27 mouse cellular contexts compared by ENCODE assay signal in genomic region chr19:10078392-10078791, GRCm38 (mm10). TPM values are rescaled to one million over a fixed set of nuclear protein-coding genes. Genes with fewer than 3 reads are reported as not detected.
DNase-seq lines count a peak whose midpoint lies in the region; ATAC-seq and TF ChIP-seq lines count a peak whose summit lies in the region.
"Had no signal": no experiment of that assay in that cellular context is flagged by ENCODE, and none has a peak within 500 bp of the region (broad histone marks: within the 10 kb centered on the region; RNA-seq: fewer than 3 reads in every experiment).

No protein-coding gene starts in this region.

- no peak overlapping the region for H3K4me2 ChIP-seq in forebrain, postnatal 0 days (ENCODE audit: low read depth)
- no peak overlapping the region for H3K4me2 ChIP-seq in forebrain, embryonic 12.5 days
- no peak overlapping the region for H3K4me2 ChIP-seq in intestine, embryonic 16.5 days (ENCODE audit: low read depth, low read length)
- H3K4me2 ChIP-seq in intestine, embryonic 15.5 days (replicated peaks), result no peak overlapping the region
- H3K4me2 ChIP-seq: embryonic facial prominence, embryonic 13.5 days; embryonic facial prominence, embryonic 15.5 days; forebrain, embryonic 13.5 days; forebrain, embryonic 15.5 days had no signal

- H3K9me3 ChIP-seq in forebrain, postnatal 0 days (ENCODE audit: low read length), result no peaks in the 10 kb centered on the region
- H3K9me3 ChIP-seq in forebrain, embryonic 12.5 days, result no peaks in the 10 kb centered on the region
- H3K9me3 ChIP-seq in intestine, embryonic 16.5 days (ENCODE audit: control insufficient read depth, low read length), result 0 out of 2 replicates have a peak, but pooled peaks cover 4% of the 10 kb centered on the region
- no peaks in the 10 kb centered on the region for H3K9me3 ChIP-seq in intestine, embryonic 15.5 days
- H3K9me3 ChIP-seq: embryonic facial prominence, embryonic 13.5 days; embryonic facial prominence, embryonic 15.5 days; forebrain, embryonic 13.5 days; forebrain, embryonic 15.5 days; G1E had no signal

- peak; percentile 38; the same call in 1 of the 2 replicates for ATAC-seq in forebrain, postnatal 0 days
- ATAC-seq in forebrain, embryonic 12.5 days (ENCODE audit: low FRiP score), result no peak
- peak; percentile 10; the same call in 1 of the 2 replicates for ATAC-seq in intestine, embryonic 16.5 days
- ATAC-seq in intestine, embryonic 15.5 days, result no peak
- ATAC-seq: activated CD4-positive, CD25-positive, alpha-beta regulatory T cell, adult 4 months; CD4-positive, CD25-positive, alpha-beta regulatory T cell, adult 4 months; forebrain, embryonic 13.5 days; forebrain, embryonic 15.5 days; Patski had no signal

- TF ChIP-seq POLR2A in testis, adult 2 months (IDR thresholded peaks at IDR 0.05; ENCODE audit: control insufficient read depth, low read depth, low read length), result no peak

- no peak overlapping the region for H3K27ac ChIP-seq in forebrain, postnatal 0 days (ENCODE audit: low read depth, low read length)
- no peak overlapping the region for H3K27ac ChIP-seq in forebrain, embryonic 12.5 days
- H3K27ac ChIP-seq in intestine, embryonic 16.5 days (ENCODE audit: low read length), result no peak overlapping the region
- no peak overlapping the region for H3K27ac ChIP-seq in intestine, embryonic 15.5 days
- peak overlapping the region; percentile 22; the same call in 1 of the 2 replicates for H3K27ac ChIP-seq in testis, adult 2 months (ENCODE audit: control insufficient read depth, insufficient read depth, low read depth, low read length)
- H3K27ac ChIP-seq: embryonic facial prominence, embryonic 13.5 days; embryonic facial prominence, embryonic 15.5 days; forebrain, embryonic 10.5 days; forebrain, embryonic 13.5 days; forebrain, embryonic 15.5 days had no signal

- WGBS in forebrain, postnatal 0 days, result 80% methylated on average over 6 of the region's 6 CpGs
- 86% methylated on average over 6 of the region's 6 CpGs for WGBS in forebrain, embryonic 12.5 days
- 79% methylated on average over 6 of the region's 6 CpGs for WGBS in intestine, embryonic 16.5 days
- WGBS in intestine, embryonic 15.5 days, result 81% methylated on average over 6 of the region's 6 CpGs

- TF ChIP-seq CTCF in forebrain, postnatal 0 days (IDR thresholded peaks at IDR 0.05; ENCODE audit: low read depth), result no peak
- TF ChIP-seq CTCF in testis, adult 2 months (IDR thresholded peaks at IDR 0.05; ENCODE audit: control insufficient read depth, insufficient read depth, insufficient replicate concordance, low read depth, low read length), result no peak

- H3K4me1 ChIP-seq in forebrain, postnatal 0 days (ENCODE audit: insufficient read depth), result no peaks in the 10 kb centered on the region
- no peaks in the 10 kb centered on the region for H3K4me1 ChIP-seq in forebrain, embryonic 12.5 days
- H3K4me1 ChIP-seq in intestine, embryonic 16.5 days (ENCODE audit: control insufficient read depth, insufficient read depth, low read length), result no peaks in the 10 kb centered on the region
- no peaks in the 10 kb centered on the region for H3K4me1 ChIP-seq in intestine, embryonic 15.5 days (replicated peaks)
- H3K4me1 ChIP-seq in testis, adult 2 months (ENCODE audit: control insufficient read depth, insufficient read depth, low read length), result no peaks in the 10 kb centered on the region
- H3K4me1 ChIP-seq: embryonic facial prominence, embryonic 13.5 days; embryonic facial prominence, embryonic 15.5 days; forebrain, embryonic 10.5 days; forebrain, embryonic 13.5 days; forebrain, embryonic 15.5 days had no signal

- no peaks in the 10 kb centered on the region for H3K27me3 ChIP-seq in forebrain, postnatal 0 days (ENCODE audit: insufficient read depth, low read length)
- no peaks in the 10 kb centered on the region for H3K27me3 ChIP-seq in forebrain, embryonic 12.5 days
- H3K27me3 ChIP-seq in intestine, embryonic 16.5 days (replicated peaks; ENCODE audit: control insufficient read depth, insufficient read depth, low read length), result no peaks in the 10 kb centered on the region
- H3K27me3 ChIP-seq in intestine, embryonic 15.5 days (replicated peaks), result no peaks in the 10 kb centered on the region
- H3K27me3 ChIP-seq in testis, adult 2 months (ENCODE audit: control insufficient read depth, insufficient read depth, low read length), result no peaks in the 10 kb centered on the region
- H3K27me3 ChIP-seq: CH12.LX; embryonic facial prominence, embryonic 13.5 days; embryonic facial prominence, embryonic 15.5 days; forebrain, embryonic 13.5 days; forebrain, embryonic 15.5 days; Patski had no signal

- DNase-seq in forebrain, postnatal 0 days, result no peak
- no peak for DNase-seq in testis, postnatal 10 days (ENCODE audit: low spot score)
- DNase-seq in left cerebral cortex, adult 11 months (ENCODE audit: low spot score), result no peak
- DNase-seq: adrenal gland, adult 8-10 months; adrenal gland, postnatal 14 days; adrenal gland, postnatal 36 days; B cell, adult 2 months; cerebellum, adult 11-12 months; cerebellum, adult 2 months; cerebellum, adult 9-10 months; cerebellum, postnatal 10 days; cerebellum, postnatal 25 days had no signal

- H3K36me3 ChIP-seq in forebrain, postnatal 0 days (ENCODE audit: insufficient read depth), result peaks cover 98% of the 10 kb centered on the region
- H3K36me3 ChIP-seq in forebrain, embryonic 12.5 days (replicated peaks), result peaks cover 100% of the 10 kb centered on the region
- peaks cover 77% of the 10 kb centered on the region for H3K36me3 ChIP-seq in intestine, embryonic 16.5 days (ENCODE audit: control insufficient read depth, insufficient read depth, low read length)
- peaks cover 72% of the 10 kb centered on the region for H3K36me3 ChIP-seq in intestine, embryonic 15.5 days
- no peaks in the 10 kb centered on the region for H3K36me3 ChIP-seq in testis, adult 2 months (ENCODE audit: control insufficient read depth, insufficient read depth, low read length)

- H3K9ac ChIP-seq in forebrain, postnatal 0 days, result no peak overlapping the region
- no peak overlapping the region for H3K9ac ChIP-seq in forebrain, embryonic 12.5 days
- H3K9ac ChIP-seq in intestine, embryonic 16.5 days (ENCODE audit: low read depth, low read length), result no peak overlapping the region
- H3K9ac ChIP-seq in intestine, embryonic 15.5 days, result no peak overlapping the region
- H3K9ac ChIP-seq: embryonic facial prominence, embryonic 13.5 days; embryonic facial prominence, embryonic 15.5 days; forebrain, embryonic 13.5 days; forebrain, embryonic 15.5 days had no signal

- no peak overlapping the region for H3K4me3 ChIP-seq in forebrain, postnatal 0 days (ENCODE audit: low read depth, low read length)
- H3K4me3 ChIP-seq in forebrain, embryonic 12.5 days (replicated peaks), result no peak overlapping the region
- no peak overlapping the region for H3K4me3 ChIP-seq in intestine, embryonic 16.5 days (ENCODE audit: low read length)
- no peak overlapping the region for H3K4me3 ChIP-seq in intestine, embryonic 15.5 days (replicated peaks)
- no peak overlapping the region for H3K4me3 ChIP-seq in testis, adult 2 months (ENCODE audit: control insufficient read depth, low read depth, low read length)
- H3K4me3 ChIP-seq: embryonic facial prominence, embryonic 13.5 days; embryonic facial prominence, embryonic 15.5 days; erythroblast, embryonic 14.5 days; forebrain, embryonic 10.5 days; forebrain, embryonic 13.5 days; forebrain, embryonic 15.5 days had no signal

RNA-seq across cellular contexts. Expression of gene Fads2, which starts 23.2 kb away (rescaled TPM):
- 218 and 248 TPM in 2 replicates for total RNA-seq in forebrain, postnatal 0 days (2014; rRNA removed)
- 183 and 249 TPM in 2 replicates for polyA plus RNA-seq in forebrain, postnatal 0 days (2015; fragmentation: Nextera tagmentation; extraction: Ambion mirVana)
- polyA plus RNA-seq in forebrain, embryonic 12.5 days (2016; fragmentation: Nextera tagmentation; extraction: Ambion mirVana), result 184 and 187 TPM in 2 replicates
- 206 and 216 TPM in 2 replicates for polyA plus RNA-seq in intestine, embryonic 16.5 days (2015; fragmentation: Nextera tagmentation; extraction: Ambion mirVana)
- 194 and 205 TPM in 2 replicates for polyA plus RNA-seq in intestine, embryonic 15.5 days (2015; fragmentation: Nextera tagmentation; extraction: Ambion mirVana)
- 91.5 and 97.5 TPM in 2 replicates for polyA plus RNA-seq in testis, adult 2 months (2012; rRNA removed)

RNA-seq across cellular contexts. Expression of gene Fads3, which starts 37.0 kb away (rescaled TPM):
- total RNA-seq in forebrain, postnatal 0 days (2014; rRNA removed), result 45.5 and 45.6 TPM in 2 replicates
- 25.0 and 29.4 TPM in 2 replicates for polyA plus RNA-seq in forebrain, postnatal 0 days (2015; fragmentation: Nextera tagmentation; extraction: Ambion mirVana)
- 5.6 and 7.4 TPM in 2 replicates for polyA plus RNA-seq in forebrain, embryonic 12.5 days (2016; fragmentation: Nextera tagmentation; extraction: Ambion mirVana)
- polyA plus RNA-seq in intestine, embryonic 16.5 days (2015; fragmentation: Nextera tagmentation; extraction: Ambion mirVana), result 12.4 and 13.0 TPM in 2 replicates
- 15.1 and 16.3 TPM in 2 replicates for polyA plus RNA-seq in intestine, embryonic 15.5 days (2015; fragmentation: Nextera tagmentation; extraction: Ambion mirVana)
- polyA plus RNA-seq in testis, adult 2 months (2012; rRNA removed), result 7.6 and 12.0 TPM in 2 replicates
- polyA plus RNA-seq: activated CD4-positive, CD25-positive, alpha-beta regulatory T cell, adult 4 months; CD4-positive, CD25-positive, alpha-beta regulatory T cell, adult 4 months had no signal

Comparison
In these comparisons a context has a peak if more than half of its experiments do, and no peak if none do; other contexts are left out.
1. ATAC-seq: peak in forebrain, postnatal 0 days (single experiment) and intestine, embryonic 16.5 days (single experiment); none in forebrain, embryonic 12.5 days (single experiment) and intestine, embryonic 15.5 days (single experiment).